Mouse (Mus musculus) granulocyte monocyte progenitor cell, adult 5-6 weeks (primary cell): ENCODE measurements at regions not wholly inside any gene's neighbourhood (a gene's known extent, or its start where the extent isn't known, plus 50 kb on each side); places are given as distances from the start of the nearest gene placed in this dataset.

Experiments used
- ATAC-seq: replicated peaks from 2 replicates; pipeline ENCODE4 v1.8.0; 2016; ENCODE audit warnings: mild to moderate bottlenecking, moderate TSS enrichment, inconsistent platforms; ENCODE audit not compliant: poor library complexity, severe bottlenecking

- no peak for ATAC-seq
Observed at GRCm38 (mm10) chr4:33552856-33553255, 242.7 kb downstream of the Rngtt start.

GRCm38 (mm10) chr4:33554606-33555005, 244.5 kb downstream of the Rngtt start:
- no peak for ATAC-seq

GRCm38 (mm10) chr4:33555231-33555933, 245.3 kb downstream of the Rngtt start:
- ATAC-seq: no peak

GRCm38 (mm10) chr4:33555966-33556365, 245.9 kb downstream of the Rngtt start:
- peak; percentile 37; the same call in 1 of the 2 replicates for ATAC-seq

- peak; percentile 67; the same call in 1 of the 2 replicates for ATAC-seq
Observed at GRCm38 (mm10) chr4:33556661-33557540, 246.8 kb downstream of the Rngtt start.

GRCm38 (mm10) chr4:33570274-33570673, 260.2 kb downstream of the Rngtt start:
- no peak for ATAC-seq

- no peak for ATAC-seq
Observed at GRCm38 (mm10) chr4:33571351-33571750, 261.2 kb downstream of the Rngtt start.

- ATAC-seq: no peak
Observed at GRCm38 (mm10) chr4:33577631-33578030, 267.5 kb downstream of the Rngtt start.

GRCm38 (mm10) chr4:33580491-33580890, 270.4 kb downstream of the Rngtt start:
- ATAC-seq: no peak

- peak; percentile 21; the same call in 1 of the 2 replicates for ATAC-seq
Observed at GRCm38 (mm10) chr4:33581180-33581591, 271.1 kb downstream of the Rngtt start.

- peak; percentile 96 for ATAC-seq
Observed at GRCm38 (mm10) chr4:33581766-33582525, 271.8 kb downstream of the Rngtt start.

GRCm38 (mm10) chr4:33582986-33583720, 273.0 kb downstream of the Rngtt start:
- ATAC-seq: no peak

- no peak for ATAC-seq
Observed at GRCm38 (mm10) chr4:33583979-33584907, 274.1 kb downstream of the Rngtt start.

- ATAC-seq: no peak
Observed at GRCm38 (mm10) chr4:33585821-33586220, 275.7 kb downstream of the Rngtt start.

GRCm38 (mm10) chr4:33586290-33586614, 276.1 kb downstream of the Rngtt start:
- no peak for ATAC-seq

GRCm38 (mm10) chr4:33586615-33587451, 276.7 kb downstream of the Rngtt start:
- ATAC-seq: peak; percentile 75

- ATAC-seq: peak; percentile 71
Observed at GRCm38 (mm10) chr4:33587666-33588065, 277.6 kb downstream of the Rngtt start.

- no peak for ATAC-seq
Observed at GRCm38 (mm10) chr4:33588127-33588526, 278.0 kb downstream of the Rngtt start.
